Mouse (Mus musculus) urinary bladder, adult 18-20 months (tissue): Measurements from ENCODE around the gene Parp1.
A peak's percentile ranks its signal among the peaks of the same experiment; 100 is the strongest.

Experiments used
- DNase-seq, 2 experiments: peaks; one replicate each; pipeline ENCODE4 v3.0.0; 2022; ENCODE audit warnings: low spot score in 2 of 2, mixed read lengths in 2 of 2

The Parp1 gene

GRCm38 (mm10) chr1:180568761-180569452 is at the start of gene Parp1:
Gene Parp1, plus strand, starts transcription at chr1:180568924.
- DNase-seq, result peak; percentile 93 to 98

GRCm38 (mm10) chr1:180519520-180519919 is 49.2 kb upstream of the Parp1 start:
- DNase-seq, result no peak

GRCm38 (mm10) chr1:180520190-180520589 is 48.5 kb upstream of the Parp1 start:
- no peak for DNase-seq

- no peak for DNase-seq
These were observed 45.4 kb upstream of the Parp1 start for GRCm38 (mm10) chr1:180523320-180523719.

- DNase-seq, result no peak
These were observed 43.4 kb upstream of the Parp1 start for GRCm38 (mm10) chr1:180525301-180525700.

GRCm38 (mm10) chr1:180529847-180530246 is 38.9 kb upstream of the Parp1 start:
- no peak for DNase-seq

- no peak for DNase-seq
These were observed 38.1 kb upstream of the Parp1 start for GRCm38 (mm10) chr1:180530457-180531263.

GRCm38 (mm10) chr1:180532671-180533070 is 36.1 kb upstream of the Parp1 start:
- no peak for DNase-seq

- DNase-seq, result no peak
These were observed 32.0 kb upstream of the Parp1 start for GRCm38 (mm10) chr1:180536719-180537118.

GRCm38 (mm10) chr1:180541251-180541650 is 27.5 kb upstream of the Parp1 start:
- DNase-seq, result no peak

- DNase-seq, result no peak
These were observed 26.6 kb upstream of the Parp1 start for GRCm38 (mm10) chr1:180541883-180542711.

GRCm38 (mm10) chr1:180542712-180543371 is 25.9 kb upstream of the Parp1 start:
- no peak for DNase-seq

- no peak for DNase-seq
These were observed 22.7 kb upstream of the Parp1 start for GRCm38 (mm10) chr1:180545918-180546545.

GRCm38 (mm10) chr1:180546798-180547750 is 21.6 kb upstream of the Parp1 start:
- DNase-seq, result no peak

GRCm38 (mm10) chr1:180547751-180548669 is 20.7 kb upstream of the Parp1 start:
- no peak for DNase-seq

GRCm38 (mm10) chr1:180549539-180550308 is 19.0 kb upstream of the Parp1 start:
- DNase-seq, result no peak

GRCm38 (mm10) chr1:180550770-180551169 is 18.0 kb upstream of the Parp1 start:
- no peak for DNase-seq

GRCm38 (mm10) chr1:180556899-180557298 is 11.8 kb upstream of the Parp1 start:
- no peak for DNase-seq
